Mouse (Mus musculus) adrenal gland, postnatal 4 days (tissue): ENCODE measurements around the gene Wee2. TPM values are rescaled to one million over a fixed set of nuclear protein-coding genes. Genes with fewer than 3 reads are reported as not detected.

ENCODE experiments used
- DNase-seq, 2 experiments: peaks; one replicate each; pipeline ENCODE4 v3.0.0; 2021 to 2022; ENCODE audit warnings: low spot score in 2 of 2, mixed read lengths in 2 of 2
- total RNA-seq, 2 experiments: library from RNA; stranded (reverse); gene quantifications; 2 replicates each; pipeline ENCODE4 v1.2.3; 2021

The Wee2 gene
- total RNA-seq, 2 experiments from 2014 or later = not detected

DNA sequence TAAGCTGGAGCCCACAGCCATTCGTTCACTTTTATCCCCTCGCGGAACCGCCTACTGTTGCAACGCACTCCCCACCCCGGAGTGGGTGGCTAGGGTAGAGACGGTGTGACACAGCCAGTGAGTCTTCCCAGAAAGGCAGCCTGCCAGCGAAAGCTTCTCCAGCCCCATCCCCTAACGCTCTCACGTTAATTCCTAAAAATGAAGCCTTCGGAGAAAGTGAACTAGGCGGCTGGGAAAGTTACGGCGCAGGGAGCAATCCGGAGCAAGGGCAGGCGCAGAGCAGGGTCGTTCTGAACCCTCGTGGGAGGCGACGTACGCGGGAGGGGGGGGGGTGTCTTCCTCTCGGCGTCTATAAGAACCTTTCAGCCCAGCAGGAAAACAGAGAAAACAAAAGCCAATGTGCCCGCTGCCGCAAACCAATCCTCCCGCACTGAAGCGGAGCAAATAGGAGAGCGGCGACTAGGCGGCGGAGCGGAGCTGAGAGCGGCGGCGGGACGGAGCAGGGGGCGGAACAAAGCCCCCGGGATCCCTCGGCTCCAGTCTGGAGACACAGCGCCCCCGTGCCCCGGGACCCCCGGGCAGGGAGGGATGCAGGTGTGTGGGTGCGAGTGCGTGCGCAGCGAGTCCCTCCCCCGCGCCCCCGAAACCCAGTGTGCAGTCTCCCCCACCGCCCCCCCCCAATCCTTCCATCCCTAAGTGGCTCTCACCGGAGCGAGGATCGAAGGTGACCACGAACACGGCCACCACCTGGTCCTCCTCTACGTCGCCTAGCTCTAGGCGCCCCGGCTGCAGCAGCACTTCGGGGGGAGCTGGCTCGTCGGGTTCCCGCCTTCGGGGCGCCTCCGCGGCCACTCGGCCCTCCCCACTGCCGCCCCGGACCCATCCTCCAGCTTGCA, 3.5 kb upstream of the Wee2 start:
- peak in 1 of 2 experiments; percentile 12 for DNase-seq

DNA sequence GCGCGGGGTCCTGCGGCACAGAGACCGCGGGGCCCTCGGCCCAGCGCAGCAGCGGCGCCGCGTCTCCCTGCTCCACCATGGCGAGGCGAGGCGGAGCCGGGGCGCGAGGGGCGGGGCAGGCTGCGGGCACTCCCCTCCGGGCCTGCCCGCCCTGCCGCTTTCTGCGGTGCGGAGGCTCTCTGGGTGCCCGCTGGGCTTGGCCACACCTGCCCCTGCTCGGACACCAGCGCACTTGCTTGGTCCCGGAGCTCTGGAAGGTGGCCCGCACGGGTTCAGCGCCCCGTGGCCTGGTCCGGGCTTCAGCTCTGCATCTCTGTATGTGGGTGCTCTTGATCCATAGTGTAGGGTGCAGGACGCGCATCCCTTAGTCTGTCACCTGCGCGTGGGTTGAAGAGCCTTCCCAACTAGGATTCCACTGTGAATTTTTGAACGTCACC, 2.8 kb upstream of the Wee2 start, which contains the start of gene E330009J07Rik:
Gene E330009J07Rik (minus strand): TSS at position 89 of the 437 bp plus-strand sequence.
- peak; percentile 54 to 57 for DNase-seq

DNA sequence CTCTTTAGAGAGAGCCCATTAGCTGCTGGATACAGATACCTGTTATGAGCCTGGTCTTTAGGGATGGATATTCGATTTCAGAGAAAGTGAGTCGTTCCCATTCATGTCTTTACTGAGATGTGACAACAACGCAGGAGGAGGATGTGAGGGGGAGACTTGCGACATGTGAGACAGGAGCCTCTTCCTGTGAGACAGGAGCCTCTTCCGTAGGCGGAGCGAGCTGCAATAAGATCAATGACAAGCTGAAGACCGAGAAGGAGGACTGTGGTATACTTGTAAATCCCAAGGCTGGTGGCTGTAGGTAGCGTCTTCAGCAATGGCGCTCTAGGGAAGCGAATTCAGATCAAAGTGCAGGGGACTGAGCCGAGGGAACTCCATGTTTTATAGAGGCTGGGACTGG, 843 bp downstream of the Wee2 start:
- DNase-seq = no peak

DNA sequence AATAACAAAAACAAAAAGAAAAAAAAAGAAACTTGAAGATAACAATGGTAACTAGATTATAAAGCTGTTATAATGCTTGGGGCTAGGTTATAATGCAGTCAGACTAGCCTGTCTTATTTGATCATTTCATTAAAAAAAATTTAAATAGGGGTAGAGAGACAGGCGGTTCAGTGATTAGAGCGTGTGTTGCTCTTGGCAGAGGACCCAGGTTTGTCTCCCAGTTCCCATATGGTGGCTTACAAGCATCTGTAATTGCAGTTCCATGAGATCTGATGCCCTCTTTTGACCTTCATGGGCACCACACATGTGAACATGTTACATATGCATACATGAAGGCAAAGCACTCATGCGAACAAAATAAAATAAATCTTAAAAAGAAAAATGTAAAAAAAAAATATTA, 2.4 kb downstream of the Wee2 start:
- DNase-seq = no peak

DNA sequence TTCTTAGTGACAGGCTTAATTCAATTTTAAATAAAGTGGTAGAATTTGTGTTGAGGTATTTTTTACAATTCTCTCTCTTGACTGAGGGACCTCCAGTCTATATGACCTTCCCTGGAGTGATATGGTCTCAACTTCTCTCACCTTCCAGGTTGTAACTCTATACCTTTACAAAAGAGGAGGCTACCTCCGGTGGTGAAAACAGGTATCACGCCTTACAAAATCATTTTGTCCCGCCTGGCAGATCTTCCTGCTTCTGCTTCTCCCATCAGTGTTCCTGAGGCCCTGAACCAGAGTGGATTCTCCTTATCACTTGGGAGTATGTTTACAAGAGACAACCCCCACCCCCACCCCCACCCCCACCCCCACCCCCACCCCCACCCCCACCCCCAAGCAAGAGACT, 2.9 kb downstream of the Wee2 start:
- no peak for DNase-seq

DNA sequence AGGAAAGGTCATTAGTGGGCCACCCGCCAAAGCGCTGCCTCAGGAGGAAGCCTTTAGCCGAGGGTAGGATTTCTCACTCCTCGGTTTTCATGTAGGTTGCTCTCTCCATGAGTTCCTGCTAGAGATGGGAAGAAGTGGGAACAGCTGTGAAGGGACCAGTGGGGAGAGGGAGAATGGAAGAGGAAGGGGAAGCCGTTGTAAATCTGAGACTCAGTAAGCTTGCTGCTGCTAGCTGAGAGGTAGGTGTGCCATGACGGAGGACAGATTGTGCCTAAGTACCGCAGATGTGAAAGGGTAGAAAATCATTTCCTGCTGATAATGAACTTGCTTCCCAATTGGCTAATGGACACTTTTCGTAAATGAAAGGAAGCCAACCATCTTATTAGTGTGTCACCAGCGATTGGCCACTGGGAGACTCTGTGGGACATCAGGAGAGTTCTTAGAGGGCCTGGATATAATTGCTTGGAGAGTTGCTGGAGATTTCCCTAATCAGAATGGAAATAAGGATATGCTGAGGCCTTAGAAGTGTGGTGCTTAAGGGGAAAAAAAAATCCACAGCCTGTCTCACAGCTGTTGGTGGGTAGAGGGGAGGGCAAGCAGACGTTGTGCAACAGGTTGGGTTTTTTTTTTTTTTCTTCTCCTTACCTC, 4.5 kb downstream of the Wee2 start:
- no peak for DNase-seq

DNA sequence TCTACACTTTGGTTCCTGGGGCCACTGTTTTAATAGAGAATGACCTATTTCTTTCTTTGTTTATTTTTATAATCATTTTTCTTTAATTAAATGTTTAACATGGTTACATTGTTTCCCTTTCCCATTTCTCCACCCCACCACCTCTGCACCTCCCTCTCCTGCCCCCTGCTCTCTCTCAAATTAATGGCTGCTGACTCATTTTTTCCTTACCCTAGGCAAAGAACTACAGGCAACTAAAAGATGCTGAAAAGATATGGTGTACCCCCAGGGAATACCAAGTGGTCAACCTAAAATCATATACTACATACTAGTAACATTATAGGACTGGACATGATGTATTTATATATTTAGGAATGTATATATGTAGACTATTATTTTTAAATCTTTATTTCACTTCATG, 9.7 kb downstream of the Wee2 start:
- DNase-seq = no peak

DNA sequence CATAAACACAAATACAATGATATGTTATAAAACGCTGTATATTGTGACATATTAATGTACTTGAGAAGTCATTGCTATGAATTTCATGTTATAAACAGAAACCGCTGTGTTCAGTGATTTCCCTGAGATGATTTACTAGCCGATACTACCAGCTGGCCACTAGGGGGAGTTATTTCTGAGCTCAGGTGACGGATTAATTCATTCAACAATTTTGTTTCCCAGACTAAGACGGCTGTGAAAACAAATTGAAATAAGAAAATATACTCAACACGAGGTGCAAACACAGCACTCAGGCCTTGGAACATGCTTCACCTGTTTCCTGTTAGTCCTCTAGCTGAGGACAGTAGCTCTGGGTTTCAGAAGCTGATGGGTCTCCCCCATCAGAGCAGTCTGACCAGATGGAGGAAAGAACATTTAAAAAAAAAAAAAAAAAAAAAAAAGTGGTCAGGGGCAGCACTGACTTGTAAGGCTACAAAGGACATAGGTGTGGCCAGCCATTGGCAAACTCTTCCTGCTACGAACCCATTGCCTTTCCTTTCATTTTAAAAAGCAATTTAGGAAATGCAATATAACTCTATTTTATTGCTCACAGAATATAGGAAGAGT, 15.7 kb downstream of the Wee2 start:
- DNase-seq = no peak

DNA sequence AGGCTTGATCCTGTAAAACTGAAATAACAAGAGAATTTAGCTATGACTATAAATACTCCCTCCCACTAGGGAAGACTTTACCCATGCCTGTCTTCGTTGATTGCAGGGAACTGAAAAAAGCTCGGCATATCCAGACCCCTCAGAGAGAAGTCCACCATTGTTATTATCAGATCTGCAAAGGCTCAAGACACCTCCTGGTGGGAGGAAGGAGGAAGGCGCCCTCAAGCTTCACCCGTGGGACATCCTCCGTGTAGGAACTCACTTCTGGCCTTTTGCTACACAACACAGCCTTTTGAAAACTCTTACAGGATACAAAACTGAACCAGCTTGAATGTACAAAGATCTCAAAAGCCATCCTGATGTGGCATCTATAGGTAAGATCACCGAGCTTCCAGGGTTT, 26.8 kb downstream of the Wee2 start:
- DNase-seq = no peak

DNA sequence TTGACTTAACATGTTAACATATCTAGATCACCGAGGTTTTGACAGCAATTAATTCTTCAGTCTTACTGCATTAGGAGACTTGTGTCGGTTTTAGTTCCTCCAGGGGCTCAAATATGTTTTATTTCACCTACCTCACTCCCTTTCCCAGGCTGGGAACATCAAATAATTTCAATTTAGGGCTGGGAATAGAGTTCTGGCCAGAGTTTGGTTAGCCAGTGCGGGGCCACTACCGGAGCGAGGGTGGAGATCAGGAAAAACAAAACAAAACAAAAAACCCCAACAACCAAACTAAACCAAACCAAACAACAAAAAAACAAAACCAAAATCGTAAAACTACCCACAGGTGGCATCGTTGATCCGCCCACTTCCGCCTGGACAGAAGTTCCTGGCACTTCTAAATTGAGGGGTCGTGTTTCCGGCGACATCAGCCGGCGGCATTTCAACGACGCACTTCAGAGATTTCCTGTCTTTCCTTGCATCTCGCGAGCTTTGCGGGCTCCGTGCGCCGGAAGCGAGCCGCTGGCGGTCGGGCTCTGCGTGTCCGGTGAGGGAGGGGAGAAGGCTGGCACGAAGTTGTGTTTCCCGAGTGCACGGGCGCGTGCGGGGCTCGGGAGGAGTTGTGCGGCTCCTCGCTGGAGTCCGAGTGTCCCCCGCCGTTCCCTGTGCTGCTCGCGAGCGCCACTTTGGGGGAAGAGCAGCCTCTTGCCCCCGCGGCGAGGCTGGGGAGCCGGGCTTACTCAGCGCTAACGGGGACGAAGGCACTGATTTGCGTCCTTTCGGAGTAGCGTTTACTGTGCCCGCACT, 32.2 kb downstream of the Wee2 start, which contains the start of gene Ssbp1:
Gene Ssbp1 (plus strand): TSS at position 437 of the 804 bp plus-strand sequence.
- peak; percentile 71 to 86 for DNase-seq

DNA sequence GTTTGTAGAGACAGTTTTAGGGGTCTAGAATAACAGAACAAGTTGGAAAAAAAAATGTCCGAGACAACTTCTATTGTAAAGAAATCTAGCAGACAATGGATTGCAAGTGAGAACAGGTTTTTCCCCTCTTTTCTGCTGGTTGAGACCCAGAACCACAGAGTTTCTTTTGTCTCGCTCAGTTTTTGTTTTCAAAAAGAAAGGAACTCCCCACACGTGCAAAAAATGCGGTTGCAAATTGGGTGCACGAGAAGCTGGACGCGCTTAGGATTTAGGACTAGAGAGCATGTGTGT, 32.8 kb downstream of the Wee2 start:
- DNase-seq = no peak

DNA sequence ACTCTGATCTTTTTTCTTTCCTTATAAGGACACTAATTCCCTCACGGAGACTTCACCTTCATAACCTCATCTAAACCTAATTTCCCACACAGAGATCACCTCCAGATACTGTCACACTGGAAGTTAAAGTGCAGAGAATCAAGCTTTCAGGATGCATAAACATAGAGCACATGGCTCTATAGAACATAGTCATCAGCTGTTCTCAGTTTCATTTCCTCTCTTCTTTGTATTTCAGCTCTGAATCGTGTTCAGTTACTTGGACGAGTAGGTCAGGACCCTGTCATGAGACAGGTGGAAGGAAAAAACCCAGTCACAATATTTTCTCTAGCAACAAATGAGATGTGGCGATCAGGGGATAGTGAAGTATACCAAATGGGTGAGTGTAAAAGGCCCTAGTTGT, 37.2 kb downstream of the Wee2 start:
- DNase-seq = no peak

DNA sequence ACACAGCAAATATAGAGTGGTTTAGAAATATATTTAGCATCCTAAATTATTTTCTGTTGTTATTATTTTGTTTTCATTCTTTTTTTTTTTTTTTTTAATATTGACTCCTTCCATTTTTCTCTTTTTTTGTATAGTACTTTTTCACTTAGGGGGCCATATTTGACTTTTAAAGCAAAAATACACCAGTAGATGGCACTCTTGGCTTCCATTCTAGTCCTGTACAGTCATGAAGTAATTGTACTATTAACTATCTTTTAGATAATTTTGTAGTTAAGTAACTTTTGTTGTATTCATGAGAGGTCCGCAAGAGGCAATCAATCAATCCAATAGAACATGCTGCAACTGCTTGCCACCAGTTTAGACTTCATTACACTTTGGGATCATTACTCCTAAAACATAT, 40.8 kb downstream of the Wee2 start:
- DNase-seq = no peak

DNA sequence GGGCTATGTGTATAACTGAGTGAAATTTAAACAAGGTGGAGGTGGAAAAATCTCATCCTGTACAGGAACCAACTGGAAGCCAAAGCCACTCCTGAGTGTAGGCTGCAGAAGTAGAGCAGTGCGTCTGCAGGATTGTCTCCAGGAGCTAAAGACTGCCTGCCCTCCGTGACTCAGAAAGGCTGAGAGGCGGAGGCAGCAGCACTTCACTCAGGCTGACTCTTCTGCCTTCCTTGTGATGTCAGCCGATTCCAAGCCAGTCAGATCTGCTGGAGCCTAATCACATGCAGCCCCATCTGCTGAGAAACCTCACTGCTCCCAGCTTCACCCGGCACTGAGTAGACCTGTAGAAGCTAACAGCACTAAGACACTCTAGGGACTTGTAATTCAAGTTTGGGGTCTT, 43.4 kb downstream of the Wee2 start:
- DNase-seq = no peak

DNA sequence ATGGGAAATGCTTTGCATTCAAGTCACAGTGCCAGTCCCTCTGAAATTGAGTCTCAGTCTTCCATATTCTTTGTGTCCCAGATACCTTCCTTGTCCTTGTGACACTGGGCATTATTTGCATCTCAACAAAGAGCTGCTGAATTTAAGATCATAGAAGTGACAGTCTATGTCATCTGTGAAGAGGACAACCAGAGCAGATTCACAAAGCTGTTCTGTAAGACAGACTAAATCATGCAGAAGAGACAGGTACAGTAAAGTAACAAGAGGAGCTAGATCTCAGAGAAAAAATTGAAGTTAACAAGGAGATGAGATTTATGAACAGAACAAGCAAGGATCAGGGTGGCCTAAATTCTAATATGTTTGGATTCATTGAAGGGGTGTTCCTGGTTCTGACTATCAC, 52.0 kb downstream of the Wee2 start, which contains the start of gene Tas2r137:
Gene Tas2r137 (plus strand): TSS at position 301 of the 400 bp plus-strand sequence.
- DNase-seq = no peak

DNA sequence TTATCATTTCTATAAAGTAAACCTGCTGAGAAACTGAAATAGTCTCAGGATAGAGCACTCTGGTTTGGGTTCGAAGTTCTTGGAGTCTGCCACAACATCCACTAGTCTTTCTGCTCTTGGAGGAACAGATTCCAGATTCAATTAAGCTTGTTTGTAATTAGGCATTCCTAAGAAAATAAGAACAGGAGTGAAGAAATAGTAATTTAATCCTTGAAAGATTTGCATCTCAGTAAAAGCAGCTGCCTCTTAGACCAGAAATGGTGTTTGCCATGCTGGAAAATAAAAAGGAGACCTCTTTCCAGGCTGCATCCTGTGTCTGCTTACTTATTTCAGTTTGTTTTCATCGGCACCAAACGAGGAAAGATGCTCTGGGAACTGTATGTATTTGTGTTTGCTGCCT, 54.3 kb downstream of the Wee2 start, which contains the start of gene Tas2r108:
Gene Tas2r108 (plus strand): TSS at position 301 of the 400 bp plus-strand sequence.
- no peak for DNase-seq

Other genes with a start within 250 kb of the Wee2 start
- 10 to 100 TPM; 35.7 to 40.0 TPM for gene Agk, start 113.9 kb upstream of the Wee2 start, total RNA-seq
- 10 to 100 TPM; 18.2 to 20.2 TPM for gene E330009J07Rik, start 3.0 kb upstream of the Wee2 start, total RNA-seq
- gene Ssbp1, start 32.3 kb downstream of the Wee2 start, total RNA-seq = 10 to 100 TPM; 72.0 to 75.3 TPM
- gene Tas2r137, start 52.1 kb downstream of the Wee2 start, total RNA-seq = not detected
- gene Tas2r108, start 54.4 kb downstream of the Wee2 start, total RNA-seq = not detected
- not detected for gene Prss37, start 80.4 kb downstream of the Wee2 start, total RNA-seq
- gene Olfr461, start 116.0 kb downstream of the Wee2 start, total RNA-seq = not detected
- not detected for gene Olfr460, start 130.4 kb downstream of the Wee2 start, total RNA-seq
- gene Clec5a, start 146.7 kb downstream of the Wee2 start, total RNA-seq = 1 to 10 TPM; 1.1 to 1.2 TPM
- gene Tas2r138, start 174.2 kb downstream of the Wee2 start, total RNA-seq = not detected
- gene Mgam, start 189.7 kb downstream of the Wee2 start, total RNA-seq = 1 to 10 TPM; 2.4 to 7.3 TPM